Mouse (Mus musculus) hindbrain, embryonic 14.5 days (tissue): ENCODE data around the gene C330007P06Rik. TPM values are rescaled to one million over a fixed set of nuclear protein-coding genes. Genes with fewer than 3 reads are reported as not detected.
"Not testable (repeated sequence)": the region's sequence is repeated elsewhere in the genome, so short reads cannot be mapped to it uniquely, and the experiment has no call there.

ENCODE experiments used
- ATAC-seq: fragments of 200-750 bp; cut with Nextera tagmentation; 2 replicates; pipeline ENCODE4 v1.8.0; 2017; ENCODE audit warnings: moderate number of reproducible peaks, mild to moderate bottlenecking, moderate TSS enrichment, moderate library complexity; ENCODE audit not compliant: low FRiP score
- DNase-seq: peaks from one replicate; pipeline ENCODE4 v3.0.0-alpha.2; 2015; ENCODE audit warnings: low spot score
- H3K27ac ChIP-seq: fragments of 300-500 bp; sonication (generic); 2 replicates; pipeline ENCODE4 v1.5.1; 2014; ENCODE audit warnings: mild to moderate bottlenecking, moderate library complexity
- H3K27me3 ChIP-seq: fragments of 300-500 bp; sonication (generic); 2 replicates; pipeline ENCODE4 v1.6.1; 2014; ENCODE audit warnings: mild to moderate bottlenecking, low read length, mixed read lengths; ENCODE audit not compliant: control insufficient read depth, insufficient read depth
- H3K36me3 ChIP-seq: fragments of 300-500 bp; sonication (generic); replicated peaks from 2 replicates; pipeline ENCODE4 v1.6.1; 2014; ENCODE audit not compliant: control insufficient read depth, insufficient read depth
- H3K4me1 ChIP-seq: fragments of 300-500 bp; sonication (generic); replicated peaks from 2 replicates; pipeline ENCODE4 v1.6.1; 2014; ENCODE audit warnings: antibody characterized with exemption, low read length, mixed read lengths; ENCODE audit not compliant: control insufficient read depth, insufficient read depth
- H3K4me2 ChIP-seq: fragments of 300-500 bp; sonication (generic); replicated peaks from 2 replicates; pipeline ENCODE4 v1.6.1; 2014; ENCODE audit warnings: mild to moderate bottlenecking, moderate library complexity
- H3K4me3 ChIP-seq: fragments of 300-500 bp; sonication (generic); replicated peaks from 2 replicates; pipeline ENCODE4 v1.5.1; 2014; ENCODE audit warnings: mild to moderate bottlenecking, low read length
- H3K9ac ChIP-seq: fragments of 300-500 bp; sonication (generic); 2 replicates; pipeline ENCODE4 v1.6.1; 2014
- H3K9me3 ChIP-seq: fragments of 300-500 bp; sonication (generic); 2 replicates; pipeline ENCODE4 v1.6.1; 2016; ENCODE audit warnings: low read length; ENCODE audit not compliant: control insufficient read depth
- WGBS: fragments of 180-500 bp; shearing (Covaris S2); extraction: QIAGEN DNeasy Blood & Tissue Kit; methylation state at CpG from one replicate; pipeline ENCODE4 v1.1.7; 2014; 5-methylcytosine and 5-hydroxymethylcytosine counted together
- polyA plus RNA-seq: library from polyadenylated mRNA; unstranded; fragments of >200 nt; fragmentation: Nextera tagmentation; extraction: Ambion mirVana; gene quantifications from 2 replicates; pipeline ENCODE4 v1.2.1, GENCODE M21; 2014

Gene C330007P06Rik
- polyA plus RNA-seq, 1 experiment from 2014 or later, result 24.6 TPM

- Histone ChIP-seq H3K4me3 (peak overlapping the region; percentile 33), H3K9ac (no peak overlapping the region), H3K27ac (peak overlapping the region; percentile 73), H3K36me3 (no peaks in the 10 kb centered on the region), H3K27me3 (no peaks in the 10 kb centered on the region), H3K4me1 (no peaks in the 10 kb centered on the region), H3K4me2 (peak overlapping the region; percentile 48), H3K9me3 (no peaks in the 10 kb centered on the region)
- WGBS, result 67% methylated on average over 6 of the region's 6 CpGs
- DNase-seq, result no peak
- ATAC-seq, result peak; percentile 42
Measured at GRCm38 (mm10) chrX:36808318-36808683, 65.6 kb downstream of the C330007P06Rik start.

DNA sequence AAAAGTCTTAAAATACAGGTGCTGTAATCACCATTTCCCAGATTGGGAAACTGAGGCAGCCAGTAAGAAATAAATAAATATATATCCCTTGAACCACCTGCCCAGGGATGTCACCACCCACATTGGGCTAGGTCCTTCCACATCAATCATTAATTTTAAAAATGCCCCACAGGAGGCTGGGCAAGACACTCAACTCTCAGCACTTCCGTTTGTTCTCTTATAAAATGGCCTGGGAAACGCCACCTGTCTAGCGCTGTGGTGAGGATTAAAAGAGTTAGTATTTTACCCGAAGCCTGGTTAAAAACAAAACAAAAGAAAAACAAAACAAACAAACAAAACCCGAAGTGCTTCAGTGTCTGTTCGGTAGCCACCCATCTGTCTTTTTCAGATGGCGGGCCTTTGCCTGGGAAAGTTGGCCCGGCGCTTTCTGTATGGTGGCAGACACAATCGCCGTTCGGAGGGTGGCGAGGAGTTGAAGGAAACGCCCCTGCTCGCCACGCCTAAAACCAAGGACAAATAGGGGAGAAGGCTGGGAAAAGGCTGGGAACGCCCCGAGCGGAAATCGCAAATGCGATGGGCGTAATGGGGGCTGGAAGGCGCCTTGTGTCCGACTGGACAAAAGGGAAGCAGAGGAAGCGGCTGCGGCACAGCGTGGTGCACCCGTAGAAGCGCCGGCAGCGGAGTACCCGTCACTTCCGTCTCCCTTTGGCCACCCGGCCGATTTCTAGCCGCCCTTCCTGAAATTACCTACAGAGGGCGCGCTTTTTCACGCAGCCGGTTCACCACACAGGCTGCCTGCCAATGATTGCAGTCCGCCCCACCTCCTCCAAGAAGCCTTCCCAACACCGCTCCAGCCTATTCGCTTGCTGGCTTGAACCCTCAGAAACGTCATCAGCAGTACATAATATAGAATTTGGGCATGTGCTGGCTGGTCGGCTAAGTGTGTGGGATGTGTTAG, 66.3 kb downstream of the C330007P06Rik start:
- DNase-seq (peak; percentile 80), ATAC-seq (peak; percentile 90)
- peak overlapping the region; percentile 73 for H3K27ac ChIP-seq
- no peaks in the 10 kb centered on the region for H3K36me3 ChIP-seq
- peak overlapping the region; percentile 41 for H3K9ac ChIP-seq
- peak overlapping the region; percentile 33 for H3K4me3 ChIP-seq
- 20% methylated on average over 42 of the region's 45 CpGs for WGBS
- H3K9me3 ChIP-seq, result no peaks in the 10 kb centered on the region
- H3K4me2 ChIP-seq, result peak overlapping the region; percentile 48
- H3K27me3 ChIP-seq, result no peaks in the 10 kb centered on the region
- no peaks in the 10 kb centered on the region for H3K4me1 ChIP-seq

DNA sequence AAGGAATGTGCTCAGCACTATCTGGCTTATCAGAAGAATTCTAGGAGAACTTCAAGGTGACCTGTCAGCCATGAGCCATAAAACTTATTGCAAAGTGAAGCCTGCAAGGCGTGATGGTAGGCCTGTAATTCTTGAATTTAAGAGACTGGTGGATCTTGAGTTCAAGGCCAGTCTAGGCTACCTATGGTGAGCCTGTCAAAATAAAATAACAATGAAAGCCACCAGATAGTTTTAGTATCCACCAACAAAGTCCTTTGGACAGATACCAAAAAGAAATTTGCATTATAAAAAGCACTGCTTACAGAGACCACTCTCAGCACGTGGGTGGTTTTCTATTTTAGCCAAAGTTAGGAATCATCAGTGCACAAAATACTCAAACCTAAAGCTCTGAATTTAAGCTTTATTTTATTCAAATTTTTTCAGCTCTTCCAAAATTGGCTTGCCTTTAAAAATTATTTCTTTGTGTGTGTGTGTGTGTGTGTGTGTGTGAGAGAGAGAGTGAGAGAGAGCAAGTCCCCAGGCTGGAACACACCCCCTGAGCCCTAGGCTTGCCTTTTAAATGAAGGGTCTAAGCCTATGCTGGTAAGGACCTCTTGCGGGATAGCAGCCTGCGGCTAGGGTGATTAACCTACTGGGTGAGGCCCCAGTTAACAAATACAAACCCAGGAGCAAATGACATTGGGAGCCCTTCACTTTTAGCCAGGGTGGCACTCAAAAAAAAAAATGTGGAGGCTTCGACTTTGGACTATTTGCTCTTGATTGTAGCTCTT, 68.3 kb downstream of the C330007P06Rik start:
- 52% methylated on average over 5 of the region's 5 CpGs for WGBS
- Histone ChIP-seq H3K27me3 (no peaks in the 10 kb centered on the region), H3K4me1 (no peaks in the 10 kb centered on the region), H3K4me2 (no peak overlapping the region), H3K9me3 (no peaks in the 10 kb centered on the region), H3K27ac (no peak overlapping the region), H3K36me3 (no peaks in the 10 kb centered on the region), H3K9ac (no peak overlapping the region), H3K4me3 (no peak overlapping the region)
- DNase-seq, result no peak
- no peak for ATAC-seq

DNA sequence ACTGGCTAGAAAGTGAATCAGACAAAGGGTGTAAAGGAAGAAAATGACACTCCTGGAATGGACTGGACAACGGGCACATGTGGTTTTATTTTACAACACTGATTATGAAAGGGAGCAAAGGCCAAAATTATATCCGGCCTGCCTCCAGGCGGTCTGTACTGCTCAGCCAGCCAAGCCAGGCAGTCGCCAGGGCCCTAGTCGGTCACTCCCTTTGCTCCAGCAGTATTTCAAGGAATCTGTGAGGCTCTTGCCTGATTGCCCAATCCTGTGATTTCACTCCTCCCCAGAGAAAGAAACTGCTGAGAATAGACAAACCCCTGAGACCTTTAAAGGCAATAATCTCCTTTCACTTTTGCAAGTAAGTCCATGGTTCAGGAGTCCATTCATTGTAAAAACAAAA, 69.7 kb downstream of the C330007P06Rik start:
- H3K36me3 ChIP-seq, result peaks cover under 1% of the 10 kb centered on the region; the same call in 1 of the 2 replicates
- no peak for ATAC-seq
- no peaks in the 10 kb centered on the region for H3K4me1 ChIP-seq
- no peak overlapping the region for H3K9ac ChIP-seq
- no peak overlapping the region for H3K4me2 ChIP-seq
- no peaks in the 10 kb centered on the region for H3K27me3 ChIP-seq
- WGBS, result 77% methylated on average over 5 of the region's 5 CpGs
- H3K9me3 ChIP-seq, result no peaks in the 10 kb centered on the region
- H3K27ac ChIP-seq, result no peak overlapping the region
- no peak for DNase-seq
- H3K4me3 ChIP-seq, result no peak overlapping the region

DNA sequence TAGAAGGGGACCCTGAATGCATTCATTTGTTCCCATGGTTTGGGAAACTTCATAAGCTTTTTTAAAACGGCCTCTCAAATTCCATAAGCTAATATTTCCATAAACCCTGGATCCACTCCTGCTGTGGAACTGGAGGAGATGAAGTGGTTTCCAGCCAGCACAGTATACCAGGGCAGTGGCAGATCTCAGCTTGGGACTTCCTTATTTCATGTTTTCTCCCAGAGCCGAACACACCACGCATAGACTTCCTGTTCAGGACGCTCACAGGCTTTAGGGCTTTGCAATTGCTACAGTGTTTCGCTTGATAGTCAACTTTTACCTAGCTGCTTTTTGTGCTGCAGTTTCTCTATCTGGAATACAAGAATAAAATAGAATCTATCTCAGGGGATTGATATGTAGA, 70.7 kb downstream of the C330007P06Rik start:
- Histone ChIP-seq H3K4me3 (no peak overlapping the region), H3K9ac (no peak overlapping the region), H3K9me3 (no peaks in the 10 kb centered on the region), H3K4me1 (no peaks in the 10 kb centered on the region), H3K36me3 (peaks cover 9% of the 10 kb centered on the region; the same call in 1 of the 2 replicates), H3K27ac (no peak overlapping the region), H3K4me2 (no peak overlapping the region), H3K27me3 (no peaks in the 10 kb centered on the region)
- WGBS, result 77% methylated on average over 5 of the region's 5 CpGs
- no peak for DNase-seq
- no peak for ATAC-seq

GRCm38 (mm10) chrX:36799131-36799879, 74.6 kb downstream of the C330007P06Rik start:
- WGBS, result 45% methylated on average over 6 of the region's 6 CpGs

GRCm38 (mm10) chrX:36796734-36797133, 77.2 kb downstream of the C330007P06Rik start:
- 77% methylated on average over 8 of the region's 8 CpGs for WGBS
- 0 out of 2 replicates have a peak overlapping the region, but pooled peaks have one; percentile 91 for H3K27ac ChIP-seq

More at GRCm38 (mm10) chrX:36799131-36799879, 74.6 kb downstream of the C330007P06Rik start:
- 0 out of 2 replicates have a peak, but pooled peaks cover 2% of the 10 kb centered on the region for H3K4me1 ChIP-seq
- ATAC-seq (no peak), DNase-seq (no peak)
- no peak overlapping the region for H3K9ac ChIP-seq
- no peaks in the 10 kb centered on the region for H3K27me3 ChIP-seq
- no peak overlapping the region for H3K4me2 ChIP-seq
- no peaks in the 10 kb centered on the region for H3K9me3 ChIP-seq
- no peak overlapping the region for H3K27ac ChIP-seq
- H3K4me3 ChIP-seq, result no peak overlapping the region
- peaks cover 18% of the 10 kb centered on the region for H3K36me3 ChIP-seq

GRCm38 (mm10) chrX:36796163-36796581, 77.7 kb downstream of the C330007P06Rik start:
- H3K27me3 ChIP-seq, result no peaks in the 10 kb centered on the region
- WGBS, result 24% methylated on average over 25 of the region's 41 CpGs
- peak overlapping the region; percentile 91 for H3K27ac ChIP-seq
- peaks cover 18% of the 10 kb centered on the region for H3K36me3 ChIP-seq
- H3K9me3 ChIP-seq, result no peaks in the 10 kb centered on the region
- H3K4me2 ChIP-seq, result peak overlapping the region; percentile 54
- H3K4me3 ChIP-seq, result peak overlapping the region; percentile 63
- peak; percentile 81 for DNase-seq
- H3K4me1 ChIP-seq, result 0 out of 2 replicates have a peak, but pooled peaks cover 2% of the 10 kb centered on the region
- peak; percentile 85 for ATAC-seq
- H3K9ac ChIP-seq, result peak overlapping the region; percentile 79

More at GRCm38 (mm10) chrX:36796734-36797133, 77.2 kb downstream of the C330007P06Rik start:
- not testable (repeated sequence) for H3K4me1 ChIP-seq, H3K9me3 ChIP-seq, DNase-seq, H3K27me3 ChIP-seq, ATAC-seq
- Histone ChIP-seq H3K36me3 (peaks cover 18% of the 10 kb centered on the region), H3K4me2 (peak overlapping the region; percentile 54), H3K9ac (peak overlapping the region; percentile 79), H3K4me3 (peak overlapping the region; percentile 63)
